Mouse (Mus musculus) midbrain, embryonic 12.5 days (tissue): ENCODE measurements around the gene Cmip. TPM values are rescaled to one million over a fixed set of nuclear protein-coding genes. Genes with fewer than 3 reads are reported as not detected.

ENCODE experiments used
- ATAC-seq: fragments of 200-750 bp; cut with Nextera tagmentation; 2 replicates; pipeline ENCODE4 v1.8.0; 2017; ENCODE audit warnings: low read depth, moderate TSS enrichment, moderate library complexity; ENCODE audit not compliant: low FRiP score
- H3K27ac ChIP-seq: fragments of 300-500 bp; sonication (generic); replicated peaks from 2 replicates; pipeline ENCODE4 v1.5.1; 2016; ENCODE audit warnings: mild to moderate bottlenecking
- H3K27me3 ChIP-seq: fragments of 300-500 bp; sonication (generic); 2 replicates; pipeline ENCODE4 v1.6.1; 2016; ENCODE audit warnings: mild to moderate bottlenecking
- H3K36me3 ChIP-seq: fragments of 300-500 bp; sonication (generic); 2 replicates; pipeline ENCODE4 v1.6.1; 2016
- H3K4me1 ChIP-seq: fragments of 300-500 bp; sonication (generic); 2 replicates; pipeline ENCODE4 v1.6.1; 2016
- H3K4me2 ChIP-seq: fragments of 300-500 bp; sonication (generic); replicated peaks from 2 replicates; pipeline ENCODE4 v1.6.1; 2016; ENCODE audit warnings: mild to moderate bottlenecking, moderate library complexity
- H3K4me3 ChIP-seq: fragments of 300-500 bp; sonication (generic); 2 replicates; pipeline ENCODE4 v1.5.1; 2016; ENCODE audit warnings: mild to moderate bottlenecking
- H3K9ac ChIP-seq: fragments of 300-500 bp; sonication (generic); replicated peaks from 2 replicates; pipeline ENCODE4 v1.6.1; 2016; ENCODE audit warnings: mild to moderate bottlenecking, moderate library complexity
- H3K9me3 ChIP-seq: fragments of 300-500 bp; sonication (generic); 2 replicates; pipeline ENCODE4 v1.6.1; 2016; ENCODE audit warnings: mild to moderate bottlenecking
- WGBS: fragments of 180-500 bp; shearing (Covaris S2); methylation state at CpG from one replicate; pipeline ENCODE4 v1.1.7; 2016; 5-methylcytosine and 5-hydroxymethylcytosine counted together
- polyA plus RNA-seq: library from polyadenylated mRNA; unstranded; fragments of >200 nt; fragmentation: Nextera tagmentation; extraction: Ambion mirVana; gene quantifications from 2 replicates; pipeline ENCODE4 v1.2.1, GENCODE M21; 2016

Cmip gene
- polyA plus RNA-seq, 1 experiment from 2014 or later: 30.0 TPM

- H3K27ac ChIP-seq: peak overlapping the region; percentile 88
- 61% methylated on average over 11 of the region's 11 CpGs for WGBS
- H3K27me3 ChIP-seq: no peaks in the 10 kb centered on the region
Observed at GRCm38 (mm10) chr8:117259431-117260001, 2.7 kb downstream of the Cmip start.

GRCm38 (mm10) chr8:117260234-117260929 lies 3.5 kb downstream of the Cmip start:
- Histone ChIP-seq H3K4me2 (peak overlapping the region; percentile 77), H3K36me3 (no peaks in the 10 kb centered on the region), H3K27ac (peak overlapping the region; percentile 88), H3K27me3 (no peaks in the 10 kb centered on the region), H3K4me1 (peaks cover 51% of the 10 kb centered on the region), H3K4me3 (peak overlapping the region; percentile 75), H3K9me3 (no peaks in the 10 kb centered on the region), H3K9ac (peak overlapping the region; percentile 84)
- 17% methylated on average over 14 of the region's 14 CpGs for WGBS
- no peak for ATAC-seq

More at GRCm38 (mm10) chr8:117259431-117260001, 2.7 kb downstream of the Cmip start:
- no peak for ATAC-seq
- Histone ChIP-seq H3K4me2 (peak overlapping the region; percentile 77), H3K9ac (peak overlapping the region; percentile 84), H3K9me3 (no peaks in the 10 kb centered on the region), H3K4me1 (peaks cover 51% of the 10 kb centered on the region), H3K4me3 (peak overlapping the region; percentile 75), H3K36me3 (no peaks in the 10 kb centered on the region)

- H3K36me3 ChIP-seq: no peaks in the 10 kb centered on the region
- 28% methylated on average over 14 of the region's 14 CpGs for whole genome bisulfite sequencing
- no peaks in the 10 kb centered on the region for H3K27me3 ChIP-seq
- peak overlapping the region; percentile 75 for H3K4me3 ChIP-seq
- peak overlapping the region; percentile 88 for H3K27ac ChIP-seq
- H3K4me2 ChIP-seq: peak overlapping the region; percentile 77
- H3K9ac ChIP-seq: peak overlapping the region; percentile 84
- no peaks in the 10 kb centered on the region for H3K9me3 ChIP-seq
- peaks cover 51% of the 10 kb centered on the region for H3K4me1 ChIP-seq
- ATAC-seq: no peak
Observed at GRCm38 (mm10) chr8:117260930-117261475, 4.1 kb downstream of the Cmip start.

- no peak for ATAC-seq
- no peaks in the 10 kb centered on the region for H3K36me3 ChIP-seq
- peak overlapping the region; percentile 75; the same call in 1 of the 2 replicates for H3K4me3 ChIP-seq
- peak overlapping the region; percentile 84; the same call in 1 of the 2 replicates for H3K9ac ChIP-seq
- no peaks in the 10 kb centered on the region for H3K27me3 ChIP-seq
- H3K9me3 ChIP-seq: no peaks in the 10 kb centered on the region
- H3K4me2 ChIP-seq: peak overlapping the region; percentile 77
- H3K27ac ChIP-seq: no peak overlapping the region
- whole genome bisulfite sequencing: 13% methylated on average over 9 of the region's 9 CpGs
- H3K4me1 ChIP-seq: peaks cover 51% of the 10 kb centered on the region
Observed at GRCm38 (mm10) chr8:117261702-117262101, 4.8 kb downstream of the Cmip start.

- no peak overlapping the region for H3K4me3 ChIP-seq
- H3K27me3 ChIP-seq: no peaks in the 10 kb centered on the region
- peaks cover 51% of the 10 kb centered on the region for H3K4me1 ChIP-seq
- H3K36me3 ChIP-seq: no peaks in the 10 kb centered on the region
- WGBS: 80% methylated on average over 8 of the region's 8 CpGs
- H3K27ac ChIP-seq: no peak overlapping the region
- H3K9ac ChIP-seq: no peak overlapping the region
- no peak for ATAC-seq
- no peaks in the 10 kb centered on the region for H3K9me3 ChIP-seq
- no peak overlapping the region for H3K4me2 ChIP-seq
Observed at GRCm38 (mm10) chr8:117262685-117263084, 5.8 kb downstream of the Cmip start.

- H3K27ac ChIP-seq: no peak overlapping the region
- H3K4me3 ChIP-seq: no peak overlapping the region
- no peaks in the 10 kb centered on the region for H3K27me3 ChIP-seq
- ATAC-seq: no peak
- H3K4me2 ChIP-seq: no peak overlapping the region
- no peak overlapping the region for H3K9ac ChIP-seq
- no peaks in the 10 kb centered on the region for H3K9me3 ChIP-seq
- 55% methylated on average over 6 of the region's 6 CpGs for WGBS
- H3K36me3 ChIP-seq: no peaks in the 10 kb centered on the region
- peaks cover 53% of the 10 kb centered on the region for H3K4me1 ChIP-seq
Observed at GRCm38 (mm10) chr8:117263442-117263841, 6.6 kb downstream of the Cmip start.

- no peak overlapping the region for H3K9ac ChIP-seq
- H3K36me3 ChIP-seq: no peaks in the 10 kb centered on the region
- no peak overlapping the region for H3K4me2 ChIP-seq
- no peak for ATAC-seq
- H3K27me3 ChIP-seq: no peaks in the 10 kb centered on the region
- no peak overlapping the region for H3K27ac ChIP-seq
- WGBS: 94% methylated on average over 5 of the region's 5 CpGs
- H3K9me3 ChIP-seq: no peaks in the 10 kb centered on the region
- no peak overlapping the region for H3K4me3 ChIP-seq
- peaks cover 37% of the 10 kb centered on the region for H3K4me1 ChIP-seq
Observed at GRCm38 (mm10) chr8:117265079-117265478, 8.2 kb downstream of the Cmip start.

- no peaks in the 10 kb centered on the region for H3K36me3 ChIP-seq
- no peak for ATAC-seq
- 86% methylated on average over 11 of the region's 11 CpGs for WGBS
- H3K27me3 ChIP-seq: no peaks in the 10 kb centered on the region
- no peaks in the 10 kb centered on the region for H3K9me3 ChIP-seq
- H3K27ac ChIP-seq: no peak overlapping the region
- H3K4me2 ChIP-seq: no peak overlapping the region
- H3K4me3 ChIP-seq: no peak overlapping the region
- H3K4me1 ChIP-seq: peaks cover 16% of the 10 kb centered on the region
- no peak overlapping the region for H3K9ac ChIP-seq
Observed at GRCm38 (mm10) chr8:117267403-117268129, 10.7 kb downstream of the Cmip start.

- H3K27ac ChIP-seq: peak overlapping the region; percentile 71
- 0 out of 2 replicates have a peak overlapping the region, but pooled peaks have one; percentile 28 for H3K9ac ChIP-seq
- ATAC-seq: no peak
- H3K27me3 ChIP-seq: no peaks in the 10 kb centered on the region
- no peak overlapping the region for H3K4me3 ChIP-seq
- 83% methylated on average over 10 of the region's 10 CpGs for WGBS
- peak overlapping the region; percentile 34 for H3K4me2 ChIP-seq
- peaks cover 38% of the 10 kb centered on the region for H3K4me1 ChIP-seq
- 0 out of 2 replicates have a peak, but pooled peaks cover 3% of the 10 kb centered on the region for H3K9me3 ChIP-seq
- H3K36me3 ChIP-seq: 0 out of 2 replicates have a peak, but pooled peaks cover 4% of the 10 kb centered on the region
Observed at GRCm38 (mm10) chr8:117278234-117278633, 21.4 kb downstream of the Cmip start.

GRCm38 (mm10) chr8:117278668-117279132 lies 21.8 kb downstream of the Cmip start:
- Histone ChIP-seq H3K27ac (peak overlapping the region; percentile 71), H3K4me2 (peak overlapping the region; percentile 34), H3K36me3 (0 out of 2 replicates have a peak, but pooled peaks cover 4% of the 10 kb centered on the region), H3K27me3 (no peaks in the 10 kb centered on the region), H3K9ac (0 out of 2 replicates have a peak overlapping the region, but pooled peaks have one; percentile 28), H3K4me1 (peaks cover 43% of the 10 kb centered on the region), H3K9me3 (0 out of 2 replicates have a peak, but pooled peaks cover 3% of the 10 kb centered on the region), H3K4me3 (no peak overlapping the region)
- 34% methylated on average over 20 of the region's 20 CpGs for WGBS
- ATAC-seq: no peak

GRCm38 (mm10) chr8:117280488-117280887 lies 23.6 kb downstream of the Cmip start:
- 0 out of 2 replicates have a peak, but pooled peaks cover 3% of the 10 kb centered on the region for H3K9me3 ChIP-seq
- peaks cover 52% of the 10 kb centered on the region for H3K4me1 ChIP-seq
- WGBS: 87% methylated on average over 7 of the region's 7 CpGs
- H3K36me3 ChIP-seq: peaks cover 11% of the 10 kb centered on the region; the same call in 1 of the 2 replicates
- no peak for ATAC-seq
- no peak overlapping the region for H3K9ac ChIP-seq
- no peaks in the 10 kb centered on the region for H3K27me3 ChIP-seq
- H3K27ac ChIP-seq: no peak overlapping the region
- no peak overlapping the region for H3K4me2 ChIP-seq
- no peak overlapping the region for H3K4me3 ChIP-seq
